Mouse (Mus musculus): ENCODE measurements around the gene Olfr47. TPM values are rescaled to one million over a fixed set of nuclear protein-coding genes. Genes with fewer than 3 reads are reported as not detected.

Gene Olfr47
- polyA plus RNA-seq, 1 experiment from 2014 or later: not detected

DNA sequence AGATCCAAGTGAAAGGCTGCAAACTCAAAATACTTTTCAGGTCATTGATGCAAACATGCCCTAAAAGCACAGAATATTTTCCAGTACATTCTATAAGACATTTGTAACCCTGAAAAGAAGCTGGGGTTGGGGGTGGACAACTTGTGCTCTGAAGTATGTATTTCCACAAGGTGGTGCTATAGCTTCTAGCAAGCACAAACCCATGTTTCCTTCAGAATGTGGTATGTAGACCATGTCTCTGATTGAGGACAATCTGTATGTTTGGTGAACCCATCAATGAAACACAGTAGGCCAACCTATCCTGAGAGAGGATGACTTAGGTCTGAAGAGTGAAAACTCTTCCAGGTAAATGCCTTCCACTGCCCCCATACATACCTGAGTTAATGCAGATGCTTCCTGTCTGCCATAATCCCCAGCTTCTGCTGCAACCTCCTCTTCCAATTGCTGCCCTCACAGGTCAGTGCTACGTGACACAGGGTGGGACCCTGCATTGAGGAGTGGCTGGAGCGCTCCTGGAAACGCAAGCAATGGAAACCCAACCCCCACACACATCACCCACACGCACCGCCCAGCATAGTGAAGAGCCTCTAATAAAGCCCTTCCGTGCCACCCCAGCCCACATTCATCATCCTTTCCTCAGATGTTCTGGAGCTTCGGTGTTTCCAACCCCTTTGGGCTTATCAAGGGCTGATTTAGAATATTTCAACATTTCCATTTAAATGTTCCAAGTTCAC, 23.0 kb downstream of the Olfr47 start:
- no peak overlapping the region for H3K4me2 ChIP-seq (ENCODE audit: low read depth, low read length)
- 57% methylated on average over 7 of the region's 7 CpGs for WGBS
- no peaks in the 10 kb centered on the region for H3K9me3 ChIP-seq (ENCODE audit: control insufficient read depth, low read length)
- H3K27me3 ChIP-seq (replicated peaks; ENCODE audit: control insufficient read depth, insufficient read depth, low read length): no peaks in the 10 kb centered on the region
- H3K4me1 ChIP-seq (ENCODE audit: control insufficient read depth, insufficient read depth, low read length): no peaks in the 10 kb centered on the region
- H3K4me3 ChIP-seq (ENCODE audit: low read length): no peak overlapping the region
- ATAC-seq: 0 out of 2 replicates have a peak, but pooled peaks have one; percentile 46
- H3K9ac ChIP-seq (ENCODE audit: low read depth, low read length): no peak overlapping the region
- H3K36me3 ChIP-seq (ENCODE audit: control insufficient read depth, insufficient read depth, low read length): no peaks in the 10 kb centered on the region
- no peak overlapping the region for H3K27ac ChIP-seq (ENCODE audit: low read length)

DNA sequence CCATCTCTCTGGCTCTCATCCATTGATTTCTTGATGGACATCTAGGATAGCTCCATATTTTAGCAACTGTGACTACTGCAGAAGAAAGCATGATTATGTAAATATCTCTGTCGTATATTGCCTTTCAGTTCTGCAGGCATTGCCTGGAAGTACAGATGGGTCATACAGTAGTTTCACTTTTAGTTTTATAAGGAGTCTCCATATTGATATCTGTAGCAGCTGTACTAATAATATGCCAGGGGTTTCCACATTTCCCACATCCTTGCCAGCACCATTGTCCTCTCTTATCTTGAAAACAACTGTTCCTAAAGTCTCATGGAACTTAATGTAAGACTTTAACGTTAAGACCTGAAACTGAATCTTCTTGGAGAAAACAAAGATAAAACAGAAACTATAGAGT, 29.4 kb downstream of the Olfr47 start:
- Histone ChIP-seq H3K36me3 (ENCODE audit: control insufficient read depth, insufficient read depth, low read length) (no peaks in the 10 kb centered on the region), H3K9ac (ENCODE audit: low read depth, low read length) (no peak overlapping the region), H3K4me1 (ENCODE audit: control insufficient read depth, insufficient read depth, low read length) (0 out of 2 replicates have a peak, but pooled peaks cover 4% of the 10 kb centered on the region), H3K27me3 (replicated peaks; ENCODE audit: control insufficient read depth, insufficient read depth, low read length) (no peaks in the 10 kb centered on the region), H3K9me3 (ENCODE audit: control insufficient read depth, low read length) (no peaks in the 10 kb centered on the region), H3K4me2 (ENCODE audit: low read depth, low read length) (no peak overlapping the region), H3K27ac (ENCODE audit: low read length) (no peak overlapping the region), H3K4me3 (ENCODE audit: low read length) (no peak overlapping the region)
- 52% methylated on average over 2 of the region's 2 CpGs for WGBS
- ATAC-seq: no peak

DNA sequence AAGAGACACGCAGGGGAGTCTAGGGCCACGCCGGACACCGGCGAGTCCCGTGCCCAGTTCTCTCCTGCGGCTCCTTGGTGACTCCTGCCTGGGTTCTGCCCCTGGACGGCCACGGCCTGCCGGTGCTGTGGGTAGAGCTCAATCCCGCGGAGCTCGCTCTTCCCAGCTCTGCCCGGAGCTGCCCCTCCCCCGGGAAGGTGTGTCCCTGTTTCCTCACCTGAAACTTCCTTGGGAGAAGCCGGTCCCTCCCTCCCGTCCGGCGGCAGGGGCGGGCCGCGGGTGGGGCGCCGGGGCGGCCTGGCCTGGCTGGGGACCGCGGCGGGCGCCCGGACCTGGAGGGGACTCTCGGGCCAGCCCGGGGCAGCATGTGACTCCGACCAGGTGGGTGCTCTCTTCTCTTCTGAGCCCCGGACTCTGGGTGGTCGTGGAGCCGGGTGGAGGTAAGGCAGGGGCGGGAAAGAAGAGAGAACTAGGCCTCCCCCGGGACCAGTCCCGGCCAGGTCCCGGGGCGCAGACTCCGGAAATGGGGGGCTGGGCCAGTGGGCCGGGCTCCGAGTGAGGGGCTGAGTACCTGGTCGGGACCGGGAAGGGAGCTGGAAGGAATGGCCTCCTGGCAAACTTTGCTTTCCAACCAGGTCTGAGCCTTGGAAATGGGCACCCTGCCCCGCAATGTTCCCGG, 34.2 kb downstream of the Olfr47 start, which contains the start of gene Arhgef5:
Arhgef5 (plus strand) TSS at position 220 of the 679 bp plus-strand sequence.
- Histone ChIP-seq H3K9ac (ENCODE audit: low read depth, low read length) (peak within 1 kb of the TSS; percentile 90), H3K36me3 (ENCODE audit: control insufficient read depth, insufficient read depth, low read length) (0 out of 2 replicates have a peak, but pooled peaks cover 2% of the 10 kb centered on the region), H3K4me1 (ENCODE audit: control insufficient read depth, insufficient read depth, low read length) (peaks cover 13% of the 10 kb centered on the region), H3K4me3 (ENCODE audit: low read length) (peak within 1 kb of the TSS; percentile 78), H3K27ac (ENCODE audit: low read length) (peak within 1 kb of the TSS; percentile 76), H3K9me3 (ENCODE audit: control insufficient read depth, low read length) (no peaks in the 10 kb centered on the region), H3K27me3 (replicated peaks; ENCODE audit: control insufficient read depth, insufficient read depth, low read length) (no peaks in the 10 kb centered on the region), H3K4me2 (ENCODE audit: low read depth, low read length) (peak within 1 kb of the TSS; percentile 81)
- ATAC-seq: peak; percentile 96
- WGBS: under 1% methylated on average over 48 of the region's 48 CpGs

DNA sequence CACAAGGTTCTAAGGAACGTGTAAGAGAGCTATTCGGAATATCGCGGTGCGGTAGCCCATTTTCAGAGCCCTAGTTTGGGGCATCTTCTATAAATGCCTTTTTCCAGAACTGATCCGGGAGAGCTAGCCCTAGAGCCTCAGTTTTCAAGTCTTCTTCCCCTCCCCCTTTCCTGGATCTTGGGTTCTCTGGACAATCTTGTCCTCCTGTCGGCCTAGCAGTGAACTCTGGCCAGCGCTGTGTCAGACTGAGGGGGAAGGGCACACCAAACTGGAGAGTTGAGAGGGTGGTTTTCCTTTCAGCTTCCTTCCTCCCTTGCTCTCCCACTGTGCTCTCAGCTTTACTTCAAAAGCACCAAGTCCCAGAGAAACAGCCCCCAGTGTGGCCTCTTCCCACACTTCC, 35.0 kb downstream of the Olfr47 start:
- Histone ChIP-seq H3K9ac (ENCODE audit: low read depth, low read length) (peak overlapping the region; percentile 90), H3K4me3 (ENCODE audit: low read length) (peak overlapping the region; percentile 78), H3K27me3 (replicated peaks; ENCODE audit: control insufficient read depth, insufficient read depth, low read length) (no peaks in the 10 kb centered on the region), H3K9me3 (ENCODE audit: control insufficient read depth, low read length) (no peaks in the 10 kb centered on the region), H3K4me2 (ENCODE audit: low read depth, low read length) (peak overlapping the region; percentile 81), H3K4me1 (ENCODE audit: control insufficient read depth, insufficient read depth, low read length) (peaks cover 13% of the 10 kb centered on the region), H3K27ac (ENCODE audit: low read length) (peak overlapping the region; percentile 76), H3K36me3 (ENCODE audit: control insufficient read depth, insufficient read depth, low read length) (0 out of 2 replicates have a peak, but pooled peaks cover 2% of the 10 kb centered on the region)
- ATAC-seq: peak; percentile 70
- WGBS: 2% methylated on average over 8 of the region's 8 CpGs

DNA sequence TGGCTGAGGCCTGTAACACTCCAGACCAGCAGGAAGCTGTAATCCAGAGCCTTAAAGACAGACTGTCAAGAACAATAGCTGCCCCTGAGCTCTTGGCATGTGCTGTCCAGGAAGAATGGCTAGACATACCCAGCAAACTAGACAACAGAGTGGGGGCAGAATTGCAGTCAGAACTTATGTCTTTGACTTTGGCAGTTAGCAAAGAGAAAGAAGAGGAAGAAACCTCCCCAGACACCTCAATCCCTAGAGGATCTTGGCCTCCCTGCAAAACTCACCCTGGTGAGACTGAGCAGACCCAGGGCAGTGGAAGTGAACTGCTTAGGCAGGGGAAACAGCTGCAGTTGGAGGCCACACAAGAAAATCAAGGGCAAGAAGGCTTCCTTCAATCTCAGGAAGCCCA, 41.3 kb downstream of the Olfr47 start:
- H3K27me3 ChIP-seq (replicated peaks; ENCODE audit: control insufficient read depth, insufficient read depth, low read length): no peaks in the 10 kb centered on the region
- H3K4me2 ChIP-seq (ENCODE audit: low read depth, low read length): no peak overlapping the region
- peak overlapping the region; percentile 57; the same call in 1 of the 2 replicates for H3K27ac ChIP-seq (ENCODE audit: low read length)
- peaks cover 11% of the 10 kb centered on the region; the same call in 1 of the 2 replicates for H3K36me3 ChIP-seq (ENCODE audit: control insufficient read depth, insufficient read depth, low read length)
- no peak overlapping the region for H3K4me3 ChIP-seq (ENCODE audit: low read length)
- H3K9me3 ChIP-seq (ENCODE audit: control insufficient read depth, low read length): no peaks in the 10 kb centered on the region
- H3K4me1 ChIP-seq (ENCODE audit: control insufficient read depth, insufficient read depth, low read length): no peaks in the 10 kb centered on the region
- ATAC-seq: 0 out of 2 replicates have a peak, but pooled peaks have one; percentile 34
- H3K9ac ChIP-seq (ENCODE audit: low read depth, low read length): no peak overlapping the region

DNA sequence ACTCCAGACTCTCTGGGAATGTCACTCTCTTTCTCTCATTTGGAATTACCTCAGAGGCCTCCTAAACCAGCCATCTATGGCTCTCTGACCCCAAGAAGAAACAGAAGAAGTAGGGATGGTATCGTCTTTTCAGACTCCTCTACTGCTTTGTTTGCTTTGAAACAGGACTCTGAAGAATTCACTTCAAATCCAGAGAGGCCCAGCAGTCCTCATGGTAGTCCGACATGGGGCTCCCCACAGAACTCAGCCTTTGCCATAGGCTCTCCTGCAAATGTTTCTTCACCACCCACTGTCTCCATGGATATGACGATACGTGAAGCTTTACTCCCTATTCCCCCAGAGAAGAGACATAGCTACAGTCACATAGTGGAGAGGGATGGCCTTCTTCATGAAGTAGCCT, 42.8 kb downstream of the Olfr47 start:
- no peaks in the 10 kb centered on the region for H3K9me3 ChIP-seq (ENCODE audit: control insufficient read depth, low read length)
- no peak overlapping the region for H3K27ac ChIP-seq (ENCODE audit: low read length)
- 88% methylated on average over 4 of the region's 4 CpGs for WGBS
- H3K4me2 ChIP-seq (ENCODE audit: low read depth, low read length): no peak overlapping the region
- H3K9ac ChIP-seq (ENCODE audit: low read depth, low read length): no peak overlapping the region
- H3K4me3 ChIP-seq (ENCODE audit: low read length): no peak overlapping the region
- no peaks in the 10 kb centered on the region for H3K27me3 ChIP-seq (replicated peaks; ENCODE audit: control insufficient read depth, insufficient read depth, low read length)
- H3K36me3 ChIP-seq (ENCODE audit: control insufficient read depth, insufficient read depth, low read length): peaks cover 11% of the 10 kb centered on the region; the same call in 1 of the 2 replicates
- ATAC-seq: no peak
- H3K4me1 ChIP-seq (ENCODE audit: control insufficient read depth, insufficient read depth, low read length): no peaks in the 10 kb centered on the region

DNA sequence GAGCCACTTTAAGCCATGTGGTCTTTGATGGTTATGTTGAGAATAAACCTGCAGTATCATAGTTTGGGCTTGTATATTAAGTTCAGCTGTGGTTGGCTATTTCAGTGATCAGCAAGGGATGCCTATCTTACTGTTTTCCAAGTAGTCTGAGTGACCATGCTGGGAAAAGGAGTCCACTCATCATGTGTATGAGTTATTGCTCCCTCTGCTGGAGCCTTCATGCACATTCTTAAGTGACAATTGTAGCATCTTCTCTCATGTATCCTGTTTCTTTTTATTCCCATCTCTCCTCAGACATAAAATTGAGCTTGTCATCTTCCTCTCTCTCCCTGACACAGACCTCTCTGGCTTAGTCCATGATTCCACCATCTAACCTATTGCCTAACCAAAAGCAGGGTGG, 46.9 kb downstream of the Olfr47 start:
- Histone ChIP-seq H3K4me1 (ENCODE audit: control insufficient read depth, insufficient read depth, low read length) (no peaks in the 10 kb centered on the region), H3K4me2 (ENCODE audit: low read depth, low read length) (no peak overlapping the region), H3K27ac (ENCODE audit: low read length) (no peak overlapping the region), H3K36me3 (ENCODE audit: control insufficient read depth, insufficient read depth, low read length) (peaks cover 14% of the 10 kb centered on the region), H3K9me3 (ENCODE audit: control insufficient read depth, low read length) (no peaks in the 10 kb centered on the region), H3K4me3 (ENCODE audit: low read length) (no peak overlapping the region), H3K27me3 (replicated peaks; ENCODE audit: control insufficient read depth, insufficient read depth, low read length) (no peaks in the 10 kb centered on the region), H3K9ac (ENCODE audit: low read depth, low read length) (no peak overlapping the region)
- ATAC-seq: no peak

DNA sequence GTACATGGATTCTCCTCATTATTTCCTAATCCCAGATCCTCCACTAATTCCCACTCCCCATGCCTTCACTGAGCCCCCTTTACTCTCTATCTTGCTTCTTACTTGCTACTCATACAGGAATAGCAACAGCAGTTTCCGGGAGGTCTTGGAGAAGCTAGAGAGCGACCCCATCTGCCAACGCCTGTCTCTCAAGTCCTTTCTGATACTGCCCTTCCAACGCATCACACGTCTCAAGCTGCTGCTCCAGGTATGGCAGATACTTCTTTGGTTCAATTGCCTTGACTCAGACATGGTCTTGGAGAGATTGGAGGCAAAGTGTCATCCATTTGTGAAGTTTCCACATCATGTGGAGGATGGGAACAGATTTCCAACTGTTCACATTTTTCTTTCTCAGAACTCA, 49.2 kb downstream of the Olfr47 start:
- Histone ChIP-seq H3K27me3 (replicated peaks; ENCODE audit: control insufficient read depth, insufficient read depth, low read length) (no peaks in the 10 kb centered on the region), H3K27ac (ENCODE audit: low read length) (no peak overlapping the region), H3K4me1 (ENCODE audit: control insufficient read depth, insufficient read depth, low read length) (no peaks in the 10 kb centered on the region), H3K36me3 (ENCODE audit: control insufficient read depth, insufficient read depth, low read length) (peaks cover 14% of the 10 kb centered on the region), H3K4me3 (ENCODE audit: low read length) (no peak overlapping the region), H3K9me3 (ENCODE audit: control insufficient read depth, low read length) (no peaks in the 10 kb centered on the region), H3K4me2 (ENCODE audit: low read depth, low read length) (no peak overlapping the region), H3K9ac (ENCODE audit: low read depth, low read length) (no peak overlapping the region)
- no peak for ATAC-seq
- WGBS: 95% methylated on average over 5 of the region's 5 CpGs
